Mouse (Mus musculus): ENCODE measurements around the gene Snd1.

DNA sequence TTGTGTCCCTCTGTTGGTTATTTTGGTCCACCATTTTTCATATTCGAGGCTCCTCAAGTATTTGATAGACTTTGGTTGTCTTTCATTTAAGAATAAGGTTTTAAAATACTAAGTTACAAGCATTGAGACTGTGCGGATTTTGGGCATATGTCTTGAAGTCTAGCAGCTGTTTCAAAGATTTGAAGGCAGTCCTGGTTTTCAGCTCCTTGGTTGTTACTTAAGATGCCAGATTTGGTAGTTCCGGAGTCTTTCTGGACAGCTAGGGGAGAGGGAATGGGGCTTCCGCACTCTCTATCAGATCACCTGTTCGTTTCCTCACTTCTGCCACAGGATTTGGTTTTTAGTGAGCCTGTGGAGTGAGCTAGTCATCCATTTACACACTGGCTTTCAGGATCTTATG lies 61.5 kb downstream of the Snd1 start:
- no peak for TF ChIP-seq CTCF (IDR thresholded peaks at IDR 0.05; ENCODE audit: low read depth, low read length)
- TF ChIP-seq POLR2A (IDR thresholded peaks at IDR 0.05; ENCODE audit: borderline replicate concordance, low read depth, low read length): no peak
